Mouse (Mus musculus) thymus, adult 18-20 months (tissue): ENCODE data around the gene Camkmt.

ENCODE experiments used
- DNase-seq, 2 experiments: peaks; one replicate each; pipeline ENCODE4 v3.0.0; 2022; ENCODE audit warnings: mixed read lengths in 2 of 2

The Camkmt gene

GRCm38 (mm10) chr17:85309046-85309445 is 218.7 kb downstream of the Camkmt start:
- DNase-seq = no peak

- no peak for DNase-seq
These were observed 221.0 kb downstream of the Camkmt start for GRCm38 (mm10) chr17:85311348-85311747.

GRCm38 (mm10) chr17:85318401-85318800 is 228.0 kb downstream of the Camkmt start:
- DNase-seq = no peak

DNA sequence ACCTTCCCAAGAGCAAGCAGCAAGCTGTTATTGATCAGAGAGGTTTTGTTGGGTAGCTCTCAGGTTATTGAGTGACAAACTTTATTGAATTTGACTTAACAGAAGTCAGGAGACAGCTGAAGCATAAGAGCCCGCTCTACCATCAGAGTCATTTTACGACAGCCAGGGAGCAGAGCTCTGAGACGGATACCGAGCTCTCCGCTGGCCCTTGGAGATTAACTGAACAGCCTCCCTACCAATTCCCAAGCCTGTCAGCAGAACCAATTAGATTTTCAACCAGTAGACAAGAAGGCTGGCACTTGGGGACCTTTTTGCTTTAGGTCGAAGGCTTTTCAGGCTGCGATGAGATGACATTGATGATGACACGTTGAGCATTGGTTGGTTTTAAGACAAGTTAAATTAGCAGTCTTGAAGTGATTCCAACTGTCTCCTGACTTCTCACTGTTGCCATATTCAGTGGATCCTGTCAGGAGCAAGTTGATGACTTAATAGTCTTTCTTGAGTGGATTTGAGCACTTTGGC is 229.5 kb downstream of the Camkmt start:
- no peak for DNase-seq

- no peak for DNase-seq
These were observed 238.5 kb downstream of the Camkmt start for GRCm38 (mm10) chr17:85328901-85329300.

DNA sequence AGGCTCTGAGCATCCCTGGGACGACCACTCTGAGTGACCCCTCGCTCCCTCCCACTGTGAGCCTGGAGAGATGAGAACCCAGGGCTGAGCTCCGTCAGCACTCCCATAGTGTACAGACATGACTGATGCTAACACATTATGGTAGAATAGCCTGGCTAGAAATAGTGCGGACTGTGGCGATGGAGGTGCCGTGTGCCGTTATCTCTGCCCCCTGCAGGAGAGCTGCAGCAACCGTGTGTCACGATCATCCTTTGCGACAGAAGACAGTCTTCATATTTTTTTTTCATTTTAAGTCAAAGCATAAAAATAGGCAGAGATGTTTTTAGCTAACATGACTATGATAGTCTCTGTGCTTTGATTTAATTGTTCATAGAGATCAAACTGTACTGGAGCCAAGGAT is 245.1 kb downstream of the Camkmt start:
- DNase-seq = no peak

GRCm38 (mm10) chr17:85337666-85338065 is 247.3 kb downstream of the Camkmt start:
- DNase-seq = no peak

DNA sequence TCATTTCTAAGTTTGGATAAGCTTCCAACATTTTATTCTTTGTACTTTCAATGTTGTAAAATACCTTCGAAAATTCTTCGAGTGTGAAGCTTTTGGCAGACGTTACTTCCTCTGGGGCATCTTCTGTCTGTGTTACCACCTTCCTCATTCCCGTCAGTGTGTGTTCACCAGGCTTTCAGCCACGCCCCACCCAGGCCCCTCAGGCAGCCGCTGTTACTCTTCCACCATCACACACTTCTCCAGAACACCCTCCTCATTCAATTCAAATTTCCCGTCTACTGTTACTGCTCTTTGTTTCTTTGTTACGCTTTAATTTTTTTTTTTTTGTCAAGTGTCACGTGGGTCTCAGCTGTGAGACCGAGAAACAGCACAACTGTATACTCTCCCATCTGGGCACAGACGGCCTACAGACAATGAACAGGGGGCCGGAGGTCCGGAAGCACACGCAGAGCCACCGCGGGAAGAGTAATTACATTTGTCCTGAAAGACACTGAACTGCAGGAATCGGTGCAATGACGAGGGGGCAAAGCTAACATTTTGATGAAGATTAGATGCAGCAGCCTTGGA is 250.9 kb downstream of the Camkmt start:
- no peak for DNase-seq

DNA sequence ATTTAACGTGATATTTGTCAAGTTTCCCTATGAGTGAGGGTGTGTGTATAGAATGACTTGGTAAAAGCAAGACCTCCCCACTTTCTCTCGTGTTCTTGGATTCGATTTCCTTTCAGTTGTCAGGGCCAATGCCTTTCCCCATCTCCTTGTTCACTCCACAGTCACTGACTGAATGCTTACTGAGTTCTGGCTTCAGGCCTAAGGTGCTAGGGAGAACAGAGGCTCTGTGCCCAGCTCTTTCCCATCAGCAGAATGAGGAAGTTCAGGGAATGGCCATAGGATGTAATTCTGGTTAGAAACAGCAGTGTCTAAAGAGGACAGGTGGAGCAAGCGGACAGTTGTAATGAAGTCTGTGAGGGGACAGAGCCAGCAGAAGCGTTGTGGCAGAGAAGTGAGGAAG is 252.1 kb downstream of the Camkmt start:
- no peak for DNase-seq

- DNase-seq = no peak
These were observed 253.1 kb downstream of the Camkmt start for GRCm38 (mm10) chr17:85343435-85343834.

- no peak for DNase-seq
These were observed 256.3 kb downstream of the Camkmt start for GRCm38 (mm10) chr17:85346701-85347100.

DNA sequence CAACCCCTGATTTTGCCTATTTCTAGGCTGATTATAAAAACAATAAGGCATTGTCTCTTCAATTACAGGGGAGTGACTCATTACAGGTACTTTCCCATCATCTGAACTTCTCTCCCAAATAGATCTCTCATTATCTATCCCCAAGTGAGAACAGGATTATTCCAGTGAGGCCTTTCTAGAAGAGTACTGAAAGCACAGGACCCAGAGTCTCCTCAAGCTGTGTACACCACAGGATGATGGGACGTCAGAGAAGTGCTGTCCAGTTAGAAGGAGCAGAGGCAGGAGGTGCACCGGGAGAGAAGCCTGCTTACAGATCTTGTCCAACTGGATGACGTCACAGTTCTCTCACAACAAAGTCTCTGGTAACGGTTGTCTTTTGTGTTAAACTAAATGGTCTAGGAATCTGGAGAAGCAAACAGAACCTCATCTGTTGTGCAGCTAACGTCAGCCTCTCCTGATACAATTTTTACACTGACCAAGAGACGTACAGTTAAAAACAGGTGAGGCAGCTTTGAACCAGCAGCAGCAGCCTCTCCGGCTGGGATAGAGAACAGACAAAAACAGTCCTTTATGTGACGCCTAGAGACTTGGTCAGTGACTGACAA is 259.1 kb downstream of the Camkmt start:
- DNase-seq = no peak

- DNase-seq = no peak
These were observed 260.9 kb downstream of the Camkmt start for GRCm38 (mm10) chr17:85351301-85351700.

- no peak for DNase-seq
These were observed 262.4 kb downstream of the Camkmt start for GRCm38 (mm10) chr17:85352731-85353130.

GRCm38 (mm10) chr17:85353191-85353590 is 262.8 kb downstream of the Camkmt start:
- DNase-seq = no peak

DNA sequence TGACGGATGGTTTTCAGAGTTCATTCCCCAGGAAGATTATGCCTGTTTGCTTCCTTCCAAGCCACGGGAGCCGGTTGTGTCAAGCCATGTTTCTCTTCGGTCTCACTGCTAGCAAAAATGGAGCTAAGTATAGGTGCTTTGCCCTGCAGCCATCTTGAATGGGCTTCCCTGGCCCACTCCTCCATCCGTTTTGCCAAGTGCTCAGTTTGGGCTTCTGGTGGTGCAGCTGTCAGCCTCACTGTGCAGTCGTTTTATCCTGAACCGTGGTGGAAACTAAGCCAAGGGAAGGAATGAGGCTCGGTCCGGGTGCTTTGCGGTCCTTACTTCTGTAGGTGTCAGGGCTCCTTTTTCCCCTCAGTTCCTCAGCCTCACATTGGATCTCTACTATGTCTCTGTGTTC is 263.3 kb downstream of the Camkmt start:
- no peak for DNase-seq

DNA sequence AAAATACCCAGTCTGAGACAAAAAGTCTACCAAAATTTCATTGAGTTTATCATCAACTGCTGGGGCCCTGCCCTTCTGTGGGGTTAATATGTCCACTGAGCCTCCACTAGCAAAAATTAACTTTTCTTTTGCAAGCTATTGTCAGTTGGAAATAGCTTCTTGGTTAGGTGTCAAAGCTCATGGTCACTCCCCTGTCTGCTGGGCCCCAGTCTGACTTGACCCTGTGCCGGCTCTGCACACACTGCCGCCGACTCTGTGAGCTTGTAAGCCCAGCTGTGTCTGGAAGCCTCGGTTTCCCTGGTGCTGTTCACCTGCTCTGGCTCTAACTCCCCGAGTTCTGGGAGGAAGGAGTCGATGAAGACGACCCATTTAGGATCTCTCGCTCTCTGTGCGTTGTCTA is 265.0 kb downstream of the Camkmt start:
- no peak for DNase-seq

- no peak for DNase-seq
These were observed 270.7 kb downstream of the Camkmt start for GRCm38 (mm10) chr17:85361006-85361405.

DNA sequence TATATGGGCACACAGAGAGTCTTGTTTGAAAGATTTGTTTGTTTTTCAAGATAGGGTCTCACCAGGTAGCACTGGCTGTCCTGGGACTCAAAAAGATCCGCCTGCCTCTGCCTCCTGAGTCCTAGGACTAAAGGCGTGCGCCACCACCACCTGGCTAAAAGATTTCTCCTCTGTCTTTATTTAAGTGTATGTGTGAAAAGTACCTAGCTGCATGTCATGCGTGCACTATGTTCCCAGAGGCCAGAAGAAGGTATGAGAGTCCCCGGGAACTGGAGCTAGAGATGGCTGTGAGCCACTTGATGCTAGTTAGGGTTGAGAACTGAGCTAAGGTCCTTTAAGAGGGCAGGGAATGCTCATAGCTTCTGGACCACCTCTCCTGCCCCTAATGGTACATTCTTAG is 277.0 kb downstream of the Camkmt start:
- DNase-seq = no peak

DNA sequence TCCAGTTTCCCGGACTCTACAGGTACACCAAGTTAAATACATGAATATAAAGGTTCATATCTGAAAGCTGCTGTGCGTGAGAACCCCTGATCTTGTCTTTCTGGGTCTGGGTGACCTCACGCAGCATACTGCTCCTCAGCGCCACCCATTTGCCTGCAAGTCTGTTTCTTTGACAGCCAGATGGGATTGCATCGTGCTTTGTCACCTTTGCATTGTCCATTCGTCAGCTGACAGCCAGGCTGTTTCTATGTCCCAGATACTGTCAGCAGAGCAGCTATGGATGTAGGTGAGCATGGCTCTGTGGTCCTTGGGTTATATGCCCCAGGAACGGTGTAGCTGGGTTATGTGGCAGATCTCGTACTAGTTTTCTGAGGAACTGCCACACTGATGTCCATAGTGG is 278.4 kb downstream of the Camkmt start:
- DNase-seq = no peak

- DNase-seq = no peak
These were observed 281.7 kb downstream of the Camkmt start for GRCm38 (mm10) chr17:85372076-85372475.

DNA sequence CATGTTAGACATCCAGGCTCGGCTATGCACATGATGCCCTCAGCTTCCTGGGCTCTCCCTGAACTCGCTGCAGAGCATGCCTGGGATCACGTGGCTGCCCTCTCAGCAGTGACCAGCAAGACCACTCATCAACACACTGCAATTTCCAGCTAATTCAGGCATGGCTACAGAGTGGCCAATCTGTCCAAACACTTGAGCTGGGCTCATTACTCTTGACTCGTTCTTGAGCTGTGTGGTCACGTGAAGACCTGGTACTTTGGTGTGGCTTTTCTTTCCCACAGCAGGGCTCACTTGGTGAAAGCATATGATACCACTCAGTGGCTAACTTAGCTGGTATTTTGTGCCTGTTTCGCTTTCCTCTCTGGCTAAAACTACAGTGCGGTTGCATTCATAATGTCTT is 282.2 kb downstream of the Camkmt start:
- DNase-seq = no peak

GRCm38 (mm10) chr17:85374100-85374833 is 283.9 kb downstream of the Camkmt start:
- no peak for DNase-seq

DNA sequence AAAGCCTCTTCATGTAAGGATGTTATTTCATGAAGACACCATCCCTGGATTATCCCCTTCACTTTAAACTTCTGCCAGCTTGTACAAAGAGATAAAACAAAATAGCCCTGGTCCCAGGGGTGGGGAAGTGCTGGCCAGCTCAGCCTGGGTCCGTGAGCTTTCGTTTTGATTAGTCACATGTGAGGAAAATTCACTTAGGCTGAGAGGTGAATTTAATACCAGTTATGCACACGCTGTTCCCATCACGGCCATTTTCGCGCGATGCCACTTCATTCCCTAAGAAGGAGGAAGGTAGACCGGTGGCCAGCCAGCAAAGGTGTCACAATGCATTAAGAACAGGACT is 284.5 kb downstream of the Camkmt start:
- DNase-seq = no peak
